Mouse (Mus musculus) myocyte (in vitro differentiated cells): ENCODE results near the gene Rbm33. TPM values are rescaled to one million over a fixed set of nuclear protein-coding genes. Genes with fewer than 3 reads are reported as not detected.

Experiments used
- H3K27me3 ChIP-seq: one replicate; pipeline ENCODE4 v1.6.1; 2011; ENCODE audit not compliant: control insufficient read depth, insufficient read depth, insufficient read length
- H3K36me3 ChIP-seq: one replicate; pipeline ENCODE4 v1.6.1; 2011; ENCODE audit not compliant: control insufficient read depth, insufficient read depth
- H3K4me2 ChIP-seq: one replicate; pipeline ENCODE4 v1.6.1; 2011; ENCODE audit warnings: low read depth, control low read depth
- H3K4me3 ChIP-seq: one replicate; pipeline ENCODE4 v1.5.1; 2011; ENCODE audit warnings: mild to moderate bottlenecking, control low read depth, moderate library complexity
- H3K79me2 ChIP-seq: one replicate; pipeline ENCODE4 v1.6.1; 2011; ENCODE audit not compliant: control insufficient read depth, insufficient read depth
- H3ac ChIP-seq: one replicate; pipeline ENCODE4 v1.6.1; 2011; ENCODE audit not compliant: control insufficient read depth, insufficient read length
- CEBPB ChIP-seq: IDR thresholded peaks from 2 replicates; pipeline ENCODE4 v1.6.1; 2011; ENCODE audit warnings: mild to moderate bottlenecking, moderate library complexity; ENCODE audit not compliant: poor library complexity, insufficient read depth, severe bottlenecking
- E2F4 ChIP-seq: IDR thresholded peaks from one replicate; pipeline ENCODE4 v1.6.1; 2011; ENCODE audit warnings: mild to moderate bottlenecking, control low read depth, moderate library complexity; ENCODE audit not compliant: insufficient read depth
- MAX ChIP-seq: IDR thresholded peaks from one replicate; pipeline ENCODE4 v1.6.1; 2011; ENCODE audit warnings: low read depth, mild to moderate bottlenecking, control low read depth
- MYOD1 ChIP-seq, 3 experiments: IDR thresholded peaks; one replicate each; pipeline ENCODE4 v1.6.1; 2011; ENCODE audit warnings: control low read depth in 2 of 3, low read depth in 2 of 3, mild to moderate bottlenecking in 2 of 3, moderate library complexity in 1 of 3; ENCODE audit not compliant: insufficient read length in 2 of 3, control insufficient read depth in 1 of 3
- MYOG ChIP-seq, 3 experiments: IDR thresholded peaks; one replicate each; pipeline ENCODE4 v1.6.1; 2011; ENCODE audit warnings: control low read depth in 2 of 3, low read depth in 2 of 3, mild to moderate bottlenecking in 2 of 3; ENCODE audit not compliant: insufficient read length in 2 of 3, control insufficient read depth in 1 of 3, insufficient read depth in 1 of 3
- POLR2A ChIP-seq: IDR thresholded peaks from one replicate; pipeline ENCODE4 v1.6.1; 2011; ENCODE audit warnings: low read depth, mild to moderate bottlenecking, control low read depth, moderate library complexity; ENCODE audit not compliant: insufficient read length
- POLR2AphosphoS2 ChIP-seq: IDR thresholded peaks from one replicate; pipeline ENCODE4 v1.6.1; 2011; ENCODE audit warnings: low read depth, control low read depth; ENCODE audit not compliant: insufficient read length
- REST ChIP-seq: IDR thresholded peaks from one replicate; pipeline ENCODE4 v1.6.1; 2011; ENCODE audit warnings: mild to moderate bottlenecking, control low read depth, moderate library complexity; ENCODE audit not compliant: insufficient read depth, insufficient read length
- SRF ChIP-seq: IDR thresholded peaks from one replicate; pipeline ENCODE4 v1.6.1; 2011; ENCODE audit warnings: low read depth; ENCODE audit not compliant: control insufficient read depth, insufficient read length
- TCF12 ChIP-seq: IDR thresholded peaks from one replicate; pipeline ENCODE4 v1.6.1; 2011; ENCODE audit warnings: mild to moderate bottlenecking, control low read depth; ENCODE audit not compliant: poor library complexity, insufficient read depth, severe bottlenecking
- TCF3 ChIP-seq: IDR thresholded peaks from one replicate; pipeline ENCODE4 v1.6.1; 2011; ENCODE audit warnings: low read depth, control low read depth; ENCODE audit not compliant: insufficient read length
- USF1 ChIP-seq: IDR thresholded peaks from one replicate; pipeline ENCODE4 v1.6.1; 2011; ENCODE audit warnings: low read depth, mild to moderate bottlenecking, control low read depth, moderate library complexity
- polyA plus RNA-seq: library from polyadenylated mRNA; unstranded; fragments of >200 nt; fragmentation: generic; extraction: Trizol; gene quantifications from one replicate; pipeline ENCODE4 v1.2.1, GENCODE M21; 2012; ENCODE audit warnings: missing spikeins

The Rbm33 gene
- polyA plus RNA-seq, 1 experiment, result 11.7 TPM

DNA sequence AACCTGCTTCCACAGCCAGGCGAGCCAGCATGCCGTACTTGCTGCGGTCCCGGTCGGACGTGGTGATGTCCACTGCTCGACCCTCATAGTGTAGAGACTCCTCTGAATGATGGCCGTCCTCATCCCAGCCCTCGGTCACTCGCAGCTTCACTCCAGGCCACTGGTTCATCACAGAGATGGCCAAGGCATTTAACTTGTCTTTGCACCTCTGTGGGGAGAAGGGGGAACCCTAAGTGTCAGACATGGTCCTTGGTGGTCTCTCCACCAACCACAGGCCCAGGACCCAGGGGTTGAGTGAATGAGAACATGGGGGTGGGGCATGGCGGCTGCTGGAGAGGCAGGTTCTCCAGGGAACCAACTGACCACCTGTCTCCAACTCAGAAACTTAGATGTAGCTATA, 144.5 kb downstream of the Rbm33 start:
- Histone ChIP-seq H3ac (no peak overlapping the region), H3K4me3 (no peak overlapping the region), H3K4me2 (no peak overlapping the region), H3K36me3 (no peaks in the 10 kb centered on the region), H3K79me2 (no peaks in the 10 kb centered on the region), H3K27me3 (peaks cover 83% of the 10 kb centered on the region)
- no peak for TF ChIP-seq TCF3
- TF ChIP-seq MYOG (IDR thresholded peaks at IDR 0.05; ENCODE audit: control insufficient read depth in 1 of 3, insufficient read depth in 1 of 3, insufficient read length in 2 of 3, low read depth in 2 of 3), result no peak

DNA sequence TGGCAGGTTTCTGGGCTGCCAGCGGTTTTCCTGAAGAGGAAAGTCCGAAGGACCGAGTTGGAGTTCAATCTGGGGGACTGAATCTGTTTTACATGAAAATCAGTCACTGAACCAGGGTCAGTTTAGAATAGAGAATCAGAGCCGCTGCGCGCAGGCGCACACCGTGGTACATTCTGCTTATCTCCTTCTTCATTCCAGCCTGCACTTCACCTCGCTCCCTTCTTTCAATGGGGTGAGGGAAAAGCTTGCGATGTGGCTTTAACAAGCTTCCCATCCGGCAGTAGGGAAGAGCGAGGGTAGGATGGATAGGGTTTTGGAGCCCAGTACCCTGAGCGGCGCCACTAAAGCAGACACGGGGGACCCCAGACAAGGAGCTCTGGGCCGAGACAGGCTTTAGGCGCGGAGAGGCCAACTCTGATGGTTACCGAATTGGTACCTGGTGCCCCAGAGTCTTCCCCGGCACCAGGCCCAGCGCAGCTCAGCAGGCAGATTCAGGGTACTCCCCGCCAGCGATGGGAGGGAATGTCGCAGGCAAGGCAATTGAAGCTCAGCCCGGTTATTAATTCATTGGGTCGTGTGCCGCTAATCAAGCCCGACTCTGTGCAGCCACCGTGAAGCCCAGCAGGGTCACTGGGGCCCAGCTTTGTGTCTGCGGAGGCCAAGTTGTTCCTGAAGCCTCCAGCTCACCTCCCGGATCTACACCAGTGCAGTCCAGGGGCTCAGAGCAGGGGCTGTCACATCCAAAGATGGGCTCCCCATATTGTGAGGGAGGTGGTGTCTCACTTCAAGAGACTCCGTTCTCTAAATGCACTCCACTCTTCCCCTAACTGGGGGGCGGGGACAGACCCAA, 146.0 kb downstream of the Rbm33 start:
- no peak overlapping the region for H3ac ChIP-seq
- TF ChIP-seq POLR2A, result no peak
- TF ChIP-seq CEBPB, result no peak
- no peak for TF ChIP-seq SRF
- no peak for TF ChIP-seq TCF3
- no peak for TF ChIP-seq TCF12
- TF ChIP-seq POLR2AphosphoS2, result no peak
- no peak for TF ChIP-seq REST
- TF ChIP-seq USF1, result no peak
- no peak for TF ChIP-seq E2F4
- TF ChIP-seq MAX, result no peak
- no peak for TF ChIP-seq MYOG (IDR thresholded peaks at IDR 0.05; ENCODE audit: control insufficient read depth in 1 of 3, insufficient read depth in 1 of 3, insufficient read length in 2 of 3, low read depth in 2 of 3)
- TF ChIP-seq MYOD1 (IDR thresholded peaks at IDR 0.05; ENCODE audit: control insufficient read depth in 1 of 3, insufficient read length in 2 of 3, low read depth in 2 of 3), result no peak
- peaks cover 92% of the 10 kb centered on the region for H3K27me3 ChIP-seq
- no peaks in the 10 kb centered on the region for H3K79me2 ChIP-seq
- H3K36me3 ChIP-seq, result no peaks in the 10 kb centered on the region
- H3K4me2 ChIP-seq, result no peak overlapping the region
- no peak overlapping the region for H3K4me3 ChIP-seq

DNA sequence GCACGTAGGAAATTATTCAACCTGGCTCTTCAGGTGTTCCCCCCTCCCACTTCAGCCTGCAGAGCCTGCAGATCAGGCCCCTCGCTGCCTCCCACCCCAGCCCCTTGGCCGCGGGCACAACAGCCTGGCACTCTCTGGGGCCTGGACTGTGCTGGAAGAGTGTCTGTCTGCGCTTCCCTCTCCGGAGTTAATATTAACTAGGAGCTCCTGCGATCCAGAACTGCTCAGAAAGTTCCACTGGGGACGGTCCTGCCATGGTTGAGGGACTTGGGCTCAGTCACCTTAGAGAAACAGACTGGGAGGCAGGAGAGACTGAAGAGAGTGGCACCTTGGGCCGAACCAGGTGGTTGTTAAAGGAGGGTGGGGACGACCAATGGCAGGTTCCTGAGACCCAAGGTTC, 146.7 kb downstream of the Rbm33 start:
- Histone ChIP-seq H3K4me2 (no peak overlapping the region), H3K27me3 (peaks cover 90% of the 10 kb centered on the region), H3K4me3 (no peak overlapping the region), H3K79me2 (no peaks in the 10 kb centered on the region), H3ac (no peak overlapping the region), H3K36me3 (no peaks in the 10 kb centered on the region)
- TF ChIP-seq POLR2A, result no peak
- no peak for TF ChIP-seq USF1
- TF ChIP-seq MAX, result no peak
- no peak for TF ChIP-seq TCF3
- no peak for TF ChIP-seq E2F4
- TF ChIP-seq POLR2AphosphoS2, result no peak
- no peak for TF ChIP-seq REST
- TF ChIP-seq CEBPB, result no peak
- no peak for TF ChIP-seq MYOG (IDR thresholded peaks at IDR 0.05; ENCODE audit: control insufficient read depth in 1 of 3, insufficient read depth in 1 of 3, insufficient read length in 2 of 3, low read depth in 2 of 3)
- no peak for TF ChIP-seq SRF
- TF ChIP-seq TCF12, result no peak
- no peak for TF ChIP-seq MYOD1 (IDR thresholded peaks at IDR 0.05; ENCODE audit: control insufficient read depth in 1 of 3, insufficient read length in 2 of 3, low read depth in 2 of 3)

DNA sequence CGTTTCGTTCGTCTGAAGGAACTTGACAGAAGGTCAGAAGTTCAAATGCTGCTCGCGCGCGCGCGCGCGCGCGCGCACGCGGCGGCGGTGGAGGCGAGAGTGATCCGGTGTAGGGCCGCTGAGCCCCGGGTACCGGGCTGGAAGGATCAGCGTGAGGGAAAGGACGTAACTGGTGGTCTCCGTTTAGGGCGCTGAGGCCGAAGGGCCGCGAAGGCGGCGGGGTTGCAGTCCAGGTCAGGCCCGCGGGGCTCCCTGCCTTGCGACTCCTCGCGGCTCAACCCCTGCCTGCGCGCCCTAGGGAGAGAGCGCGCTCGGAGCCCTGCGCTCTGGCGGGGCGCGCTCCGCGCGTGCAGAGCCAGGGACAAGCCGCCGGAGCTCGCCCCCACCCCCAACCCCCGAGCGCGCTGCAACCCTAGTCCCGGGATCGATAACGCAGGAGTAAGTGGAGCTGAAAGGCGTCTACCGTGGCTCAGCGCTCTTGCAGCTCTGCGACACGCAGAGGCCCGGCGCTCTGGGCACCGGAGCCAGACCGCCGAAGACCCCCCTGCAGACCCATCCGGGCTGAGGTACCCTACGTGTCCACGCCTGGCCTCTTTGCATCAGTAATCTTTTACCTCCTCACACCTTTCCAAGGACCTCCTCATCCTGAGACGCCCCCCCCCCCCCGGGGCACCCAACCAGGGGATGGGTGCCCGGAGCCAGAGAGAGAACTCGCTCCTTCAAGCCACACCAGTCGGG, 147.6 kb downstream of the Rbm33 start:
- Histone ChIP-seq H3K4me3 (no peak overlapping the region), H3K36me3 (no peaks in the 10 kb centered on the region), H3K79me2 (no peaks in the 10 kb centered on the region), H3K4me2 (no peak overlapping the region), H3K27me3 (peaks cover 81% of the 10 kb centered on the region), H3ac (no peak overlapping the region)
- TF ChIP-seq SRF, result no peak
- no peak for TF ChIP-seq POLR2AphosphoS2
- TF ChIP-seq MAX, result no peak
- TF ChIP-seq TCF3, result no peak
- TF ChIP-seq MYOG (IDR thresholded peaks at IDR 0.05; ENCODE audit: control insufficient read depth in 1 of 3, insufficient read depth in 1 of 3, insufficient read length in 2 of 3, low read depth in 2 of 3), result no peak
- no peak for TF ChIP-seq POLR2A
- no peak for TF ChIP-seq MYOD1 (IDR thresholded peaks at IDR 0.05; ENCODE audit: control insufficient read depth in 1 of 3, insufficient read length in 2 of 3, low read depth in 2 of 3)
- TF ChIP-seq TCF12, result no peak
- TF ChIP-seq CEBPB, result no peak
- TF ChIP-seq REST, result no peak
- TF ChIP-seq E2F4, result no peak
- no peak for TF ChIP-seq USF1
